Mouse (Mus musculus) limb, embryonic 13.5 days (tissue): ENCODE data around the gene Zfp710. TPM values are rescaled to one million over a fixed set of nuclear protein-coding genes. Genes with fewer than 3 reads are reported as not detected.
"Not testable (repeated sequence)": the region's sequence is repeated elsewhere in the genome, so short reads cannot be mapped to it uniquely, and the experiment has no call there.

Experiments
- ATAC-seq: fragments of 200-750 bp; cut with Nextera tagmentation; 2 replicates; pipeline ENCODE4 v1.8.0; 2017; ENCODE audit warnings: low read depth, moderate number of reproducible peaks, moderate TSS enrichment; ENCODE audit not compliant: low FRiP score
- H3K27ac ChIP-seq: fragments of 300-500 bp; sonication (generic); 2 replicates; pipeline ENCODE4 v1.5.1; 2015; ENCODE audit warnings: inconsistent platforms, mild to moderate bottlenecking, moderate library complexity
- H3K27me3 ChIP-seq: fragments of 300-500 bp; sonication (generic); 2 replicates; pipeline ENCODE4 v1.6.1; 2015; ENCODE audit warnings: mild to moderate bottlenecking, inconsistent platforms
- H3K36me3 ChIP-seq: fragments of 300-500 bp; sonication (generic); 2 replicates; pipeline ENCODE4 v1.6.1; 2015; ENCODE audit warnings: inconsistent platforms, mild to moderate bottlenecking, moderate library complexity
- H3K4me1 ChIP-seq: fragments of 300-500 bp; sonication (generic); 2 replicates; pipeline ENCODE4 v1.6.1; 2015; ENCODE audit warnings: inconsistent platforms
- H3K4me2 ChIP-seq: fragments of 300-500 bp; sonication (generic); replicated peaks from 2 replicates; pipeline ENCODE4 v1.6.1; 2015; ENCODE audit warnings: inconsistent platforms, mild to moderate bottlenecking, moderate library complexity
- H3K4me3 ChIP-seq: fragments of 300-500 bp; sonication (generic); 2 replicates; pipeline ENCODE4 v1.5.1; 2015; ENCODE audit warnings: moderate library complexity, mild to moderate bottlenecking, inconsistent platforms
- H3K9ac ChIP-seq: fragments of 300-500 bp; sonication (generic); 2 replicates; pipeline ENCODE4 v1.6.1; 2015; ENCODE audit warnings: mild to moderate bottlenecking, inconsistent platforms
- H3K9me3 ChIP-seq: fragments of 300-500 bp; sonication (generic); 2 replicates; pipeline ENCODE4 v1.6.1; 2016; ENCODE audit warnings: inconsistent platforms
- WGBS: fragments of 180-500 bp; shearing (Covaris S2); methylation state at CpG from one replicate; pipeline ENCODE4 v1.1.7; 2015; 5-methylcytosine and 5-hydroxymethylcytosine counted together
- polyA plus RNA-seq: library from polyadenylated mRNA; unstranded; fragments of >200 nt; fragmentation: Nextera tagmentation; extraction: Ambion mirVana; gene quantifications from 2 replicates; pipeline ENCODE4 v1.2.1, GENCODE M21; 2015

Zfp710 gene
- 15.0 and 15.9 TPM in 2 replicates for polyA plus RNA-seq

GRCm38 (mm10) chr7:80024521-80025390, at the start of gene Zfp710:
Gene Zfp710, plus strand, starts transcription at chr7:80024814.
- H3K27ac ChIP-seq: peak within 1 kb of the TSS; percentile 96
- no peaks in the 10 kb centered on the region for H3K36me3 ChIP-seq
- H3K4me1 ChIP-seq: peaks cover 28% of the 10 kb centered on the region
- peak within 1 kb of the TSS; percentile 88 for H3K9ac ChIP-seq
- H3K4me3 ChIP-seq: peak within 1 kb of the TSS; percentile 82
- peak within 1 kb of the TSS; percentile 96 for H3K4me2 ChIP-seq
- peak; percentile 68 for ATAC-seq
- H3K9me3 ChIP-seq: no peaks in the 10 kb centered on the region
- no peaks in the 10 kb centered on the region for H3K27me3 ChIP-seq
- WGBS: 2% methylated on average over 42 of the region's 42 CpGs

DNA sequence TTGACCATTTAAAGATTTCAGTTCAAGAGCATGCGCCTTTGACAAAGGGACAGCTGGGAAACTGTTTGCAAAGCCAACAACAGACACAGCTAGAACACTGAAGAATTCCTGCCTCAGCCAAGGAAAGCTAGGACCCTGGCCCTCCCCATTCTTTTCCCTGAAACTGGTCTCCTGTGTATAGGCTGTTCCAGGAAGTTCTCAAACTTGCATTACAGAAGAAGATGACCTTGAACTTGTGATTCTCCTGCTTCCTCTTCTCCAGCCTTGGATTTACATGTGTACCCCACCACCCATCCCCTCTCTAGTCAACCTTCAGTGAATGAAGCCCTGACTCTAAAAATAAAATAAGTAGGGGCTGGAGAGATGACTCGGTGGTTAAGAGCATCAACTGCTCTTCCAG, 49.3 kb upstream of the Zfp710 start:
- Histone ChIP-seq H3K9me3 (no peaks in the 10 kb centered on the region), H3K36me3 (no peaks in the 10 kb centered on the region), H3K9ac (no peak overlapping the region), H3K27ac (no peak overlapping the region), H3K4me1 (no peaks in the 10 kb centered on the region), H3K4me3 (no peak overlapping the region), H3K4me2 (no peak overlapping the region), H3K27me3 (no peaks in the 10 kb centered on the region)
- ATAC-seq: no peak
- 87% methylated on average over 2 of the region's 2 CpGs for WGBS

GRCm38 (mm10) chr7:79986717-79987116, 37.9 kb upstream of the Zfp710 start:
- H3K4me2 ChIP-seq: no peak overlapping the region
- H3K9me3 ChIP-seq: no peaks in the 10 kb centered on the region
- H3K36me3 ChIP-seq: no peaks in the 10 kb centered on the region
- no peak overlapping the region for H3K27ac ChIP-seq
- H3K27me3 ChIP-seq: no peaks in the 10 kb centered on the region
- WGBS: 81% methylated on average over 7 of the region's 7 CpGs
- ATAC-seq: no peak
- H3K4me1 ChIP-seq: no peaks in the 10 kb centered on the region
- H3K4me3 ChIP-seq: no peak overlapping the region
- H3K9ac ChIP-seq: 0 out of 2 replicates have a peak overlapping the region, but pooled peaks have one; percentile 35

- H3K9me3 ChIP-seq: no peaks in the 10 kb centered on the region
- H3K9ac ChIP-seq: no peak overlapping the region
- no peaks in the 10 kb centered on the region for H3K36me3 ChIP-seq
- H3K4me1 ChIP-seq: no peaks in the 10 kb centered on the region
- no peaks in the 10 kb centered on the region for H3K27me3 ChIP-seq
- ATAC-seq: no peak
- H3K27ac ChIP-seq: no peak overlapping the region
- H3K4me2 ChIP-seq: no peak overlapping the region
- H3K4me3 ChIP-seq: no peak overlapping the region
- WGBS: 54% methylated on average over 3 of the region's 3 CpGs
These were observed 36.9 kb upstream of the Zfp710 start for GRCm38 (mm10) chr7:79987745-79988144.

DNA sequence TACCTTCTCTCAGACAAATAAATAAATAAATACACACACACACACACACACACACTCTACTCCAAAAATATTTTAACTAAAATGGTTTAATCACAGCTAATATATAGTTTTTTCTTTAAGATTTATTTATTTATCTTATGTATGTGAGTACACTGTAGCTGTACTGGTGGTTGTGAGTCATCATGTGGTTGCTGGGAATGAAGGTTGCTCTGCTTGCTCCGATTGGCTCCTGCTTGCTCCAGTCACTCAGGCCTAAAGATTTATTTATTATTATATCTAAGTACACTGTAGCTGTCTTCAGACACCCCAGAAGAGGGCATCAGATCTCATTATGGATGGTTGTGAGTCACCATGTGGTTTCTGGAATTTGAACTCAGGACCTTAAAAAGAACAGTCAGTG, 36.1 kb upstream of the Zfp710 start:
- H3K4me2 ChIP-seq, ATAC-seq, H3K4me3 ChIP-seq, H3K4me1 ChIP-seq, H3K27me3 ChIP-seq, H3K9me3 ChIP-seq, H3K9ac ChIP-seq, H3K27ac ChIP-seq, H3K36me3 ChIP-seq: not testable (repeated sequence)
- 84% methylated on average over 1 of the region's 1 CpGs for WGBS

- 29% methylated on average over 8 of the region's 8 CpGs for WGBS
- no peaks in the 10 kb centered on the region for H3K36me3 ChIP-seq
- no peak overlapping the region for H3K4me2 ChIP-seq
- no peaks in the 10 kb centered on the region for H3K9me3 ChIP-seq
- no peak overlapping the region for H3K9ac ChIP-seq
- H3K4me1 ChIP-seq: no peaks in the 10 kb centered on the region
- H3K27me3 ChIP-seq: no peaks in the 10 kb centered on the region
- ATAC-seq: no peak
- H3K27ac ChIP-seq: no peak overlapping the region
- H3K4me3 ChIP-seq: no peak overlapping the region
These were observed 30.1 kb upstream of the Zfp710 start for GRCm38 (mm10) chr7:79994476-79994875.

GRCm38 (mm10) chr7:79997761-79998160, 26.9 kb upstream of the Zfp710 start:
- H3K9me3 ChIP-seq: no peaks in the 10 kb centered on the region
- H3K4me3 ChIP-seq: no peak overlapping the region
- H3K36me3 ChIP-seq: no peaks in the 10 kb centered on the region
- WGBS: 86% methylated on average over 1 of the region's 1 CpGs
- no peaks in the 10 kb centered on the region for H3K4me1 ChIP-seq
- no peak for ATAC-seq
- no peaks in the 10 kb centered on the region for H3K27me3 ChIP-seq
- H3K27ac ChIP-seq: no peak overlapping the region
- no peak overlapping the region for H3K4me2 ChIP-seq
- H3K9ac ChIP-seq: no peak overlapping the region

DNA sequence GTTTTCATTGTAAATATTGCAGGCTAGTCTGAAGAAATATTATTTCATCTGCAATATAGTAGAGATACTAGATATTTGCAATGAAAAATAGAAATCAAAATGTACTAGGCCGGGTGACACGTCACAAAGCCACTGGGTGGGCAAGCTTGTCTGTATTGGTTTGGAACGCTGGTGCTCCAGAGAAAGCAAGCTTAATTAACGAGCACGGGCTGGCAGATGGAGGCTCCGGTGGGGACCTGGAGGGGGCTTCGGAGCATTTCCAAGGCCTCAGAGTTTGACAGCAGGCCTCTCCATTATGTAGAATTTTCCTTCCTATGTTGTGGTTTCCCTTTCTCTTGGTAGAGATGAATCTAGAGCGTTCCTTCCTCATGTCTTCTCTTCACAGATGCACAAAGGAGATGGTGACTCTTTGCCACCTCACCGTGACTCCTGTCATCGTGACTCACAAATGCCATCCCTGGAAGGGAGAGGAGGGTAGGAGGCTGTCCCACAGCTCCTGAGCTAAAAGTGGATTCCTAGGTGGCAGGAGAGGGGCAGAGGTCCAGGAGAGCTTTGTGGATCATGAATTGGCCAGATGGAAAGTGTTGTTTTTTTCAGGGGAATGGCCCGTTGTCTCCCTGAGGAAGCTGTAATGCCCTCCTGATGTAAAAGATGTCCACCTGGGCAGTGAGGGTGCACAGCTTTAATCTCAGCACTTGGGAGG, 22.1 kb upstream of the Zfp710 start:
- Histone ChIP-seq H3K9ac (no peak overlapping the region), H3K36me3 (no peaks in the 10 kb centered on the region), H3K4me3 (no peak overlapping the region), H3K4me2 (no peak overlapping the region), H3K9me3 (no peaks in the 10 kb centered on the region), H3K27me3 (no peaks in the 10 kb centered on the region), H3K27ac (no peak overlapping the region), H3K4me1 (no peaks in the 10 kb centered on the region)
- WGBS: 71% methylated on average over 11 of the region's 11 CpGs
- ATAC-seq: no peak

DNA sequence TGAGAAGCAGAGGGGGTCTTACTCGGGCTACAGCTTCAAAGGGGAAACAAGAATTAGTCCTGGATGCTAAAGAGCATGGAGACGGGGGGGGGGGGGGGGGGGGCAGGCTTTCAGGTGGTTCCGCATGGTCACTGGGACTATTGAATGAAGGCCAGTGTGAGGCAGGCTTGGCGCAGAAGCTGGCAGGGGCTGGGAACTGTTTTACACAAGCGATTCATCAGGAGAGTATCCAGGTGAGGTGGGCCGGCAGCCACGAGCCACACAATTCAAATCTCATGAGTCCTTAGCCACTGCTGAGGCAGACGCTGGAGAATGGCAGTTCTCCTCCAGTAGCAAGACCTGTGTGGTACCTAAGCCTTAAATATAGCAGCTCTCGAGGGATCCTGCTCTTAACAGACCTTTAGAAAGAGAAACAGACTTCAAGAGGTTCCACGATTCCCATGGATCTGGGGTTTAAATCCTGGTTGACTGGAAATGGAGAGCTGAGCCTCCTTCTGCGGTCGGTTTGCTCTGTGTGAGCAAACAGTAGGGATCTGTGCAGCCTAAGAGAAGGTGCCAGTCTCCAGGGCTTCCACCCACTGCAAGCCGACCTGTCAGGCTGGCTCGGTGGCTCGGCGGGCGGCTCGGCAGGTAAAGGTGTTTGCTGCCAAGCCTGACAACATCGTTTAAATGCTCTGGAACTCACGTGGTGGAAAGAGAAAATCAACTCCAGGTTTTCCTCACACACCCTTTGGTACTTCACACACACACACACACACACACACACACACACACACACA, 19.6 kb upstream of the Zfp710 start:
- no peaks in the 10 kb centered on the region for H3K36me3 ChIP-seq
- H3K4me2 ChIP-seq: no peak overlapping the region
- no peaks in the 10 kb centered on the region for H3K9me3 ChIP-seq
- H3K27me3 ChIP-seq: no peaks in the 10 kb centered on the region
- no peak overlapping the region for H3K27ac ChIP-seq
- WGBS: 47% methylated on average over 20 of the region's 20 CpGs
- no peaks in the 10 kb centered on the region for H3K4me1 ChIP-seq
- no peak overlapping the region for H3K9ac ChIP-seq
- H3K4me3 ChIP-seq: no peak overlapping the region
- no peak for ATAC-seq

- no peaks in the 10 kb centered on the region for H3K9me3 ChIP-seq
- H3K4me3 ChIP-seq: no peak overlapping the region
- H3K9ac ChIP-seq: no peak overlapping the region
- ATAC-seq: no peak
- H3K4me1 ChIP-seq: no peaks in the 10 kb centered on the region
- H3K27ac ChIP-seq: no peak overlapping the region
- H3K27me3 ChIP-seq: no peaks in the 10 kb centered on the region
- H3K36me3 ChIP-seq: no peaks in the 10 kb centered on the region
- WGBS: 58% methylated on average over 5 of the region's 5 CpGs
- H3K4me2 ChIP-seq: no peak overlapping the region
These were observed 13.9 kb upstream of the Zfp710 start for GRCm38 (mm10) chr7:80010680-80011079.

DNA sequence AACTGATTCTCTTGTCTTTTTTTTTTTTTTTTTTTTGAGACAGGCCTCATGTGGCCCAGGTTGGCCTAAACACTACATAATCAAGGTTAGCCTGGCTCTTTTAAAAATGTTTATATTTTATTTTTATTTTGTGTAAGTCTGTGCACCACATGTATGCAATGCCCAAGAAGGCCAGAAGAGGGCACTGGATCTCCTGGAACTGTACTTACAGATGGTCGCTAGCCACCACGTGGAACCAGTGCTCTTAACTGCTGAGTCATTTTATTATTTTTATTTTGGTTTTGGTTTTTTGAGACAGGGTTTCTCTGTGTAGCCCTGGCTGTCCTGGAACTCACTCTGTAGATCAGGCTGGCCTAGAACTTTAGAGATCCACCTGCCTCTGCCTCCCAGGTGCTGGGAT, 13.1 kb upstream of the Zfp710 start:
- Histone ChIP-seq H3K27ac (no peak overlapping the region), H3K9me3 (no peaks in the 10 kb centered on the region), H3K4me3 (no peak overlapping the region), H3K9ac (no peak overlapping the region), H3K36me3 (no peaks in the 10 kb centered on the region), H3K27me3 (no peaks in the 10 kb centered on the region), H3K4me1 (no peaks in the 10 kb centered on the region), H3K4me2 (no peak overlapping the region)
- 66% methylated on average over 2 of the region's 2 CpGs for WGBS
- ATAC-seq: no peak
